Mouse (Mus musculus) monocyte, adult 2 months (primary cell): ENCODE data around the gene Bcan.
A peak's percentile ranks its signal among the peaks of the same experiment; 100 is the strongest.

ENCODE experiments used
- DNase-seq, 2 experiments: peaks; one replicate each; pipeline ENCODE4 v3.0.0; 2022; ENCODE audit warnings: low spot score in 2 of 2, low read depth in 1 of 2

Gene Bcan

GRCm38 (mm10) chr3:87998747-87999146, 1.3 kb downstream of the Bcan start:
- DNase-seq, result no peak

GRCm38 (mm10) chr3:87996971-87997614, 2.9 kb downstream of the Bcan start:
- DNase-seq, result no peak

- no peak for DNase-seq
Observed at GRCm38 (mm10) chr3:87996401-87996800, 3.6 kb downstream of the Bcan start.

GRCm38 (mm10) chr3:87995331-87995730, 4.7 kb downstream of the Bcan start:
- DNase-seq, result no peak

GRCm38 (mm10) chr3:87993436-87993835, 6.6 kb downstream of the Bcan start:
- DNase-seq, result no peak

- DNase-seq, result no peak
Observed at GRCm38 (mm10) chr3:87989935-87990334, 10.1 kb downstream of the Bcan start.

- DNase-seq, result no peak
Observed at GRCm38 (mm10) chr3:87988068-87988467, 12.0 kb downstream of the Bcan start.

GRCm38 (mm10) chr3:87987633-87988032, 12.4 kb downstream of the Bcan start:
- no peak for DNase-seq

- peak; percentile 69 to 83 for DNase-seq
Observed at GRCm38 (mm10) chr3:87986868-87987267, 13.2 kb downstream of the Bcan start.

- no peak for DNase-seq
Observed at GRCm38 (mm10) chr3:87985505-87986320, 14.3 kb downstream of the Bcan start.

- no peak for DNase-seq
Observed at GRCm38 (mm10) chr3:87984094-87984493, 15.9 kb downstream of the Bcan start.

- DNase-seq, result no peak
Observed at GRCm38 (mm10) chr3:87983627-87984026, 16.4 kb downstream of the Bcan start.

- no peak for DNase-seq
Observed at GRCm38 (mm10) chr3:87982836-87983601, 17.0 kb downstream of the Bcan start.

- no peak for DNase-seq
Observed at GRCm38 (mm10) chr3:87981894-87982835, 17.9 kb downstream of the Bcan start.

- DNase-seq, result no peak
Observed at GRCm38 (mm10) chr3:87981214-87981760, 18.7 kb downstream of the Bcan start.

- DNase-seq, result no peak
Observed at GRCm38 (mm10) chr3:87980728-87981127, 19.3 kb downstream of the Bcan start.

GRCm38 (mm10) chr3:87980085-87980484, 19.9 kb downstream of the Bcan start:
- DNase-seq, result no peak

GRCm38 (mm10) chr3:87979493-87979892, 20.5 kb downstream of the Bcan start:
- no peak for DNase-seq

GRCm38 (mm10) chr3:87974381-87974987, 25.5 kb downstream of the Bcan start:
- DNase-seq, result no peak
